In the genomic region with DNA sequence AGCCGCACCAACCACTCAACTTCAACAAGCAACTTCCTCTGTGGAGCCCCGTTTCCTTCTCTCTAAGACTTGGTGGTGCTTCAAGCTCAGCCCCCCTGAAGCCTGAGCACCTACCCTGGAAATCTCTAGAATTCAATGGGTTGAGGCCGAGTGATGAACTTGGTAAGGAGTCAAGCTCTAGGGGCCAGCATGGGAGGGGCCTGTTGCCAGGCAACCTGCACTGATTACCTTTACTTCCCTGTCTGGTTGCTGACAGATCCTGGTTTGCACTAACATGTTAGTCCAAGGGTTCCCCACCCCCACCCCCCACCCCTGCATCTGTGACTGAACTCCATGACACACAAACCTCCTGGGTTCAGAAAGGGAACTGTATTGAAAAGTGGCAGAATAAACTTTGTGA, we compare ENCODE assay signal across 28 mouse cellular contexts. TPM values are rescaled to one million over a fixed set of nuclear protein-coding genes. Genes with fewer than 3 reads are reported as not detected.
"Had no signal": no experiment of that assay in that cellular context is flagged by ENCODE, and none has a peak within 500 bp of the region (broad histone marks: within the 10 kb centered on the region; RNA-seq: fewer than 3 reads in every experiment).

No protein-coding gene starts in this region.

- H3K27me3 ChIP-seq: heart, embryonic 13.5 days; heart, embryonic 15.5 days; intestine, embryonic 15.5 days; limb, embryonic 12.5 days had no signal

- DNase-seq: gastrocnemius, postnatal 14 days; gastrocnemius, postnatal 36 days; heart, adult 11 months; heart, adult 2 months; heart, postnatal 14 days; heart, postnatal 36 days; kidney, adult 18-20 months; kidney, adult 8-10 months; kidney, postnatal 10 days; kidney, postnatal 25 days; kidney, postnatal 4 days; liver had no signal

- ATAC-seq: hindbrain, embryonic 16.5 days; inflammation-experienced regulatory T-cells, adult 6 months; intestine, embryonic 15.5 days; intestine, postnatal 0 days had no signal

- H3K36me3 ChIP-seq: heart, embryonic 13.5 days; heart, embryonic 15.5 days; intestine, embryonic 15.5 days; limb, embryonic 10.5 days; limb, embryonic 12.5 days had no signal

RNA-seq across cellular contexts. Expression of a gene that starts 16.7 kb away (rescaled TPM):
- total RNA-seq: gastrocnemius, adult 18-20 months; gastrocnemius, adult 8-10 months; gastrocnemius, postnatal 14 days; gastrocnemius, postnatal 36 days; layer of hippocampus, adult 2 months; layer of hippocampus, postnatal 10 days; layer of hippocampus, postnatal 25 days; left cerebral cortex, adult 2 months; left cerebral cortex, postnatal 14 days; left cerebral cortex, postnatal 36 days had no signal
